Mouse (Mus musculus): Measurements from ENCODE around the gene Olfr588-ps1.

DNA sequence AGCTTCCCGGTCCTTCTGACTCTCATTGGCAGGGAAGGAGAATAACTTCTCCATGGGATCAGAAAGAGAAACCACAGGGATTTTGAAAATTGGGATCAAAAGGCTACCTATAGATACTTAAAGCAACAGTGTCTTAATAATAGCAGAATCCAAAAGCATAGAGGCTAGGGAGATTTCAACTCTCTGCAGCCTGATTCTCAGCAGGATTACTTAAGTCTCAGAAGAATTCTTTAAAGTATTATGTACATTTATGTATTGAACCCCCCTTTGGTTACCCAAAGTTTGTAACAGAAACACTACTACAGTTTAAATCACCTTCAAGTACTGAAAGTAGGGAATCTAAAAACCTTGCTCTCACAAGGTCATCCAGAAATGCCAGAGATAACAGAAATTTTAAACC is 37.6 kb downstream of the Olfr588-ps1 start, which contains the start of gene Olfr591:
- TF ChIP-seq MAX (IDR thresholded peaks at IDR 0.05; ENCODE audit: low read length) (no peak), POLR2A (IDR thresholded peaks at IDR 0.05; ENCODE audit: control insufficient read depth in 1 of 2, insufficient read depth in 1 of 2, low read depth in 1 of 2, low read length in 2 of 2, poor library complexity in 1 of 2) (no peak), HCFC1 (IDR thresholded peaks at IDR 0.05; ENCODE audit: low read depth, low read length) (no peak), TBP (IDR thresholded peaks at IDR 0.05; ENCODE audit: low read depth, low read length) (no peak), JUND (IDR thresholded peaks at IDR 0.05; ENCODE audit: low read depth, low read length) (no peak), ELF1 (IDR thresholded peaks at IDR 0.05; ENCODE audit: low read depth, low read length) (no peak), MYC (IDR thresholded peaks at IDR 0.05; ENCODE audit: low read depth, low read length) (no peak), CTCF (IDR thresholded peaks at IDR 0.05 in 2 of 3, conservative IDR thresholded peaks at IDR 0.05 in 1 of 3; ENCODE audit: control insufficient read depth in 1 of 3, insufficient read depth in 1 of 3, low read depth in 2 of 3, low read length in 3 of 3, poor library complexity in 1 of 3, severe bottlenecking in 1 of 3) (no peak), EP300 (IDR thresholded peaks at IDR 0.05; ENCODE audit: low read depth in 1 of 2, low read length in 2 of 2) (no peak), UBTF (IDR thresholded peaks at IDR 0.05; ENCODE audit: borderline replicate concordance, insufficient read depth, low read depth, low read length) (no peak), USF2 (IDR thresholded peaks at IDR 0.05; ENCODE audit: borderline replicate concordance in 1 of 2, insufficient read depth in 1 of 2, low read depth in 1 of 2, low read length in 2 of 2) (no peak)
